Mouse (Mus musculus) bone marrow macrophage, adult 2 months (primary cell): ENCODE results near the gene Trmt112. TPM values are rescaled to one million over a fixed set of nuclear protein-coding genes. Genes with fewer than 3 reads are reported as not detected.

Experiments
- H3K27ac ChIP-seq: 2 replicates; pipeline ENCODE4 v1.5.1; 2012; ENCODE audit warnings: low read depth, low read length; ENCODE audit not compliant: insufficient read depth
- H3K4me1 ChIP-seq: 2 replicates; pipeline ENCODE4 v1.6.1; 2012; ENCODE audit warnings: low read length; ENCODE audit not compliant: control insufficient read depth, insufficient read depth
- H3K4me3 ChIP-seq: 2 replicates; pipeline ENCODE4 v1.5.1; 2012; ENCODE audit warnings: mild to moderate bottlenecking, low read length, moderate library complexity; ENCODE audit not compliant: insufficient read depth
- CTCF ChIP-seq: IDR thresholded peaks from 2 replicates; pipeline ENCODE4 v1.5.1; 2012; ENCODE audit warnings: low read depth, mild to moderate bottlenecking, low read length, moderate library complexity
- POLR2A ChIP-seq: IDR thresholded peaks from 2 replicates; pipeline ENCODE4 v1.6.1; 2012; ENCODE audit warnings: mild to moderate bottlenecking, low read depth, low read length, borderline replicate concordance
- polyA plus RNA-seq: library from polyadenylated mRNA; stranded (reverse); fragments of >200 nt; gene quantifications from 2 replicates; pipeline ENCODE4 v1.2.4, GENCODE M21; 2012; ENCODE audit not compliant: missing spikeins, insufficient read depth, insufficient read length

Trmt112 gene
- polyA plus RNA-seq, 1 experiment: 82.0 TPM

GRCm38 (mm10) chr19:6877965-6878364, 31.5 kb upstream of the Trmt112 start:
- no peak for TF ChIP-seq POLR2A
- no peak for TF ChIP-seq CTCF
- Histone ChIP-seq H3K4me1 (peaks cover 12% of the 10 kb centered on the region), H3K27ac (no peak overlapping the region), H3K4me3 (no peak overlapping the region)

GRCm38 (mm10) chr19:6892512-6892911, 17.0 kb upstream of the Trmt112 start:
- H3K4me3 ChIP-seq: no peak overlapping the region
- TF ChIP-seq POLR2A: no peak
- no peak for TF ChIP-seq CTCF

GRCm38 (mm10) chr19:6893731-6894451, 15.6 kb upstream of the Trmt112 start:
- H3K27ac ChIP-seq: no peak overlapping the region
- no peak overlapping the region for H3K4me3 ChIP-seq
- TF ChIP-seq CTCF: no peak
- TF ChIP-seq POLR2A: no peak
- H3K4me1 ChIP-seq: peaks cover 12% of the 10 kb centered on the region

More at GRCm38 (mm10) chr19:6892512-6892911, 17.0 kb upstream of the Trmt112 start:
- Histone ChIP-seq H3K27ac (no peak overlapping the region), H3K4me1 (peaks cover 12% of the 10 kb centered on the region)

GRCm38 (mm10) chr19:6895608-6896305, 13.7 kb upstream of the Trmt112 start:
- H3K4me1 ChIP-seq: peaks cover 12% of the 10 kb centered on the region
- H3K27ac ChIP-seq: peak overlapping the region; percentile 36
- peak overlapping the region; percentile 52 for H3K4me3 ChIP-seq

GRCm38 (mm10) chr19:6899641-6900040, 9.9 kb upstream of the Trmt112 start:
- no peak for TF ChIP-seq POLR2A
- H3K4me1 ChIP-seq: peaks cover 7% of the 10 kb centered on the region
- no peak overlapping the region for H3K4me3 ChIP-seq
- H3K27ac ChIP-seq: no peak overlapping the region

GRCm38 (mm10) chr19:6903031-6903430, 6.5 kb upstream of the Trmt112 start:
- peaks cover 13% of the 10 kb centered on the region for H3K4me1 ChIP-seq
- no peak overlapping the region for H3K4me3 ChIP-seq
- no peak overlapping the region for H3K27ac ChIP-seq
- TF ChIP-seq CTCF (no peak), POLR2A (no peak)

GRCm38 (mm10) chr19:6904846-6905245, 4.7 kb upstream of the Trmt112 start:
- Histone ChIP-seq H3K27ac (no peak overlapping the region), H3K4me1 (peaks cover 13% of the 10 kb centered on the region), H3K4me3 (no peak overlapping the region)
- TF ChIP-seq POLR2A: no peak
- no peak for TF ChIP-seq CTCF

GRCm38 (mm10) chr19:6905498-6906159, 3.9 kb upstream of the Trmt112 start:
- Histone ChIP-seq H3K4me1 (peaks cover 13% of the 10 kb centered on the region), H3K27ac (no peak overlapping the region), H3K4me3 (no peak overlapping the region)
- no peak for TF ChIP-seq POLR2A
- TF ChIP-seq CTCF: no peak

- Histone ChIP-seq H3K4me3 (no peak overlapping the region), H3K4me1 (peaks cover 13% of the 10 kb centered on the region), H3K27ac (no peak overlapping the region)
- no peak for TF ChIP-seq POLR2A
Observed at GRCm38 (mm10) chr19:6906199-6906598, 3.3 kb upstream of the Trmt112 start.

GRCm38 (mm10) chr19:6907094-6907493, 2.4 kb upstream of the Trmt112 start:
- Histone ChIP-seq H3K27ac (0 out of 2 replicates have a peak overlapping the region, but pooled peaks have one; percentile 35), H3K4me1 (peaks cover 13% of the 10 kb centered on the region), H3K4me3 (no peak overlapping the region)
- TF ChIP-seq CTCF (no peak), POLR2A (no peak)
